Mouse (Mus musculus): ENCODE measurements around the gene Gars.

Gars gene

DNA sequence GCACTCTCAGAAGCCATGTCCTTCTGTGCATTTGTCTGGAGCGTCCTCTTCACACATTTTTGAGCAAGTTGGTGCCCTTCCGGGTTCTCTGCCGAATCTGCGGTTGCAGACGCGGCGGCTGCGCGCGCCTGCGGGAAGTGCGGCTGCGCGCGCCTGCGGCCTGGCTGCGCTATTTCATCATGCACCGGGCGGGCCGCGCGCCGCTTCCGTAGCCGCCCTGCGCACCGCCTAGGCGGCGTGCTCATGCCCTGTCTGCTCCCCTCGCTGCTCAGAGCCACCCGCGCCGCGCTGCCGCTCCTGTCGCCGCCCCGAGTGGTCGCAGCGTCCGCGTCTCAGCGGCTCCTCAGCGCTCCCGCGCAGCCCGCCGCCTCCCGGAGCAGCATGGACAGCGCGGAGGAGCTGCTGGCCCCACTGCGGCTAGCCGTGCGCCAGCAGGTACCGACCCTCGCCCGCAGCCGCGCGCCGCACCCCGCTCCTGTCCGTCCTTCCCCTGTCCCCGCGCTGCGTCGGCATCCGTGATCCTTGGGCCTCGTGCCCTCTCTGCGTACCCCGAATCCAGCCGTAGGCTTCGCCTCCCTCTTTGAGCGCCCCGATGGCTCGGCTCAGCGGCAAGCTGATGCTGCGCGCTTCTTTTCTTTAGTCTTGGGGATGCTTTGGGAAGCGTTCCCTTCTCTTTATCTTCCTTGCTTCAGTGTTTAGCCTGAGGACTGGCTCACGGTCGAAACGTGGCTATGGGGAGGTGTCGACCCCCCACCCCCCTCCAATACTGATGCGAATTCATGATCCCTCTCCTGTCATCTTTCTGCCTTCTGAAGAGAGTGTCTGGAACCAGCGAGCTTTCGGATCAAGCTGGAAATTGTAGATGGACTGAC, at the start of gene Gars:
TSS of gene Gars (plus strand) at position 209 of the 872 bp plus-strand sequence.
- peak; percentile 83 to 85 for DNase-seq (ENCODE audit: low spot score in 2 of 2)

- DNase-seq (ENCODE audit: low spot score in 2 of 2) = no peak
Observed at GRCm38 (mm10) chr6:54988141-54988540, 49.7 kb upstream of the Gars start.

DNA sequence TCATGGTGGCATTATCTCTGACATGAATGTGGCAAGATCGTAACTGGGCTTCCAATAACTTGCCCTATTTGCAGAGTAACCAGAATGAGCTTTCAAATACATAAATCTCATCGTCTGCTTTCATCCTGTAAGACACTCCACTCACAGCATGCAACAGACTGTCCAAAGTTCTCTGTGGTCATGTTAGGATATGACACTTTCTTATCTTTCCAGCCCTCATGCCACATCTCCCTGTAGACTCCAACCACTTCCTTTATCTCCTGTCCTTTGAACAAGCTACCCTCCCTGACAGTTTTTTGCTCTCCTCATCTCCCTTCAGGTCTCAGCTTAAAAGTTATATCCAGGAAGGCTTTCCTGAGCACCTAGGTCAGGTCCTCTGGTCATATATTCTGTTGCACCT, 46.6 kb upstream of the Gars start:
- no peak for DNase-seq (ENCODE audit: low spot score in 2 of 2)

DNA sequence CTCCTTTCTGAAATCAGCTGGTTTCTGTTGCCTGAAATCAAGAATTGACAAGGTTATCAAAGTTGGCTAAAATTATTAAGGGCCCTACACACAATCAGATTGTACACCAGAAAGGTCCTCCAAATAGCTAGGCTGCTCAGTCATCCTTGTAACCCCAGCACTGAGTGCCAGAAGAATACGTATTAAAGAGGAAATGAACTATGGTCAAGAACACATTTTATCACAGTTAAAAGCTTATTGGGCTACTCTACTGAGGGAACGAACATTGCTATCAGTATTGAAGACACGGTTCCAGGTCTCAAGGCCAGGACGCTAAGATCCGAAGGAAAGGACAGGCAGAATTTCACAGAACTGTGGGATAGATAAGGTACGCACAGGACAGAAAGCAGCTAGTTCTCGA, 45.7 kb upstream of the Gars start:
- DNase-seq (ENCODE audit: low spot score in 2 of 2) = no peak

GRCm38 (mm10) chr6:54992734-54993260, 45.0 kb upstream of the Gars start, which contains the start of gene Ggct:
Gene Ggct, minus strand, starts transcription at chr6:54992950.
- peak; percentile 97 to 98 for DNase-seq (ENCODE audit: low spot score in 2 of 2)

DNA sequence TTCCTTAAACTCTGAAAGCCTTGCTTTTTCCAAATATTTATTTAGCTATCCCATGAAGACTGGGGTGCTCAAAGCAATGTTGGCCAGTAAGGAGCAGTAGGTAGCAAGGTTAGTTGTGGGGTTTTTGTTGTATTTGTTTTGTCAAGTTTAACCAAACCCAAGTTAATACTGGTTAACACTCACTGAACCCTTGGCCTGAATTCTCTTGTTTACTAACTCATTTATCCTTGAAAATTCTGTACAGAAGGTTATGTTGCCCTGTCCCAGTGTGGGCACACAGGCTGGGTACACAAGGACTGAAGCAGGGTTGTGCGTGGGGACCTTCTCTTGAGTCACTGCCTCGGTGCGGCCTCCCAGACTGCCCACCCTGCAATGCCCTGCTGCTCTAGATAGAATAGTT, 41.4 kb upstream of the Gars start:
- DNase-seq (ENCODE audit: low spot score in 2 of 2) = no peak

- no peak for DNase-seq (ENCODE audit: low spot score in 2 of 2)
Observed at GRCm38 (mm10) chr6:54997726-54998125, 40.1 kb upstream of the Gars start.

GRCm38 (mm10) chr6:55001320-55001719, 36.5 kb upstream of the Gars start:
- no peak for DNase-seq (ENCODE audit: low spot score in 2 of 2)

DNA sequence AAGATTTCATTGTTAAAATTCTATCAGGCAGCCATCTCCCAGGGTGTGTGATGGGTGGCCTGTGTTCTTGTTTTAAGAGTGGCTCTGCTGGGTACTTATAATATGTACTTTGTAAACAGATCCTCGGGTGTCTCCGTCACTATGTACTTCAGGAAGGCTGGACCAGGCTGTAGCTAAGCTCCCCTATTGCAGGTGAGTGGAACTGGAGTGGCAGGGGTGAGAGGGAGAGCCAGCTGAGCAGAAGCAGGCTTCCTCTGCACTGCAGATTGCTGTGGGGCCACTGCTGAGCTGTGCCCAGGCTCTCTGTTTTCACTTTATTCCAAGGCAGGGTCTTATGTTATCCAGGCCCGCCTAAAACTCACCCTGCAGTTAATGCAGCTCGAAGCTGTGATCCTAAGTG, 35.4 kb upstream of the Gars start:
- DNase-seq (ENCODE audit: low spot score in 2 of 2) = no peak

- DNase-seq (ENCODE audit: low spot score in 2 of 2) = no peak
Observed at GRCm38 (mm10) chr6:55003559-55003958, 34.2 kb upstream of the Gars start.

DNA sequence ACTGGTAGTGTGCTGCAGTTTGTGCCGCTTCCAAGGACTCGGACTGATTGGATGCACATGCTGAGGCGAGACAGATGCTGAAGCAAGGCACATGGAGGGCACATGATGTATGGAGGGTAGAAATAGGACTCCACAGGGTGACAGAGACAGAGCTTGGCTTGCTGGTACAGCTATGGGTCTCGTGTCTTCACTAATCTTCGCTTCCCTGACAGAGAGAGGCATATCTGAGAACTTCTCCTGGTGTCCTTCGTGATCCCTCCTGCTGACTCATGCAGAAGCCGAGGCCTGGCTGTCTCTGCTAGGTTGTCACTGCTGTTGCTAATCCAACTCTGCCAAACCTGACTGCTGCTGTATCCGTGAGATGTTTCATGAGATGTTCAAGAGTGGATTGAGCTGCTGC, 29.4 kb upstream of the Gars start:
- DNase-seq (ENCODE audit: low spot score in 2 of 2) = no peak

DNA sequence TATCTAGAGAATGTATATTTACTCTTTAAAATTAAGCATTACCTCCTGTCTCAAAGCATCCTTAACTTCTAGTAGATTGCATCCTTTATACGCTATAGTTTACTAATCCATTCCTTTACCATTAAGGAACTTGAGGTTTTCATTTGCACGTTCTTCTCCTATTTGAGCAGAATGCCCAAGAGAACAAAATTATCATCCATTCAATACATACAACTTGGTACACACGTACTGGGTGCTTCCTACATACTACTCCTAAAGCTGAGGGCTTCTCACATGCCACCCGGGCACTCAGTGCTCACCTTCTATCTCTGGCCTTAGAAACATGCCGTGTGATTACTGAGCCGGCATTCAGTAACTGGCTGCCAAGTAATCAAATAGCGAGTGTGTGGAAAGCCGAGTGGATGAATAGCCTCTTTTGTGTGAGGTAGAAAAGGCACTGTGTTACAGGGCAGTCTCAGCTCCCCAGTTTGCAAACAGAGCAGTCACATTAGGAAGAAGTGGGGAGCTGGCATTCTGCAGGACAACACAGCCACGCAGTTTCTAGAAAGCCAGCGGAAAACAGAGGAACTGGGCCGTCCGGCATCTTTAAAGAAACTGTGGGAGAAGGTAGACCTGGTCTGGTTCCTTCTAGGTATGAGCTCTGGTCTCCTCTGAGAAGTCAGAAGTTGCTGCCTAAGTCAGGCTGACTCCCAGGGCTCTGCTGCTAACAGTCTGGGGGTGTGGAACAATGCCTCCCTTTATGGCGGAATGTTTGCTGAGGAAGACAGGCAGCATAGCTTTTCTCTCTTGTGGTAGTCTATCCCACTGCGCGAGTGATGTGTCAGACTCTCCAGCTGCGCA, 28.2 kb upstream of the Gars start:
- DNase-seq (ENCODE audit: low spot score in 2 of 2) = peak in 1 of 2 experiments; percentile 12

DNA sequence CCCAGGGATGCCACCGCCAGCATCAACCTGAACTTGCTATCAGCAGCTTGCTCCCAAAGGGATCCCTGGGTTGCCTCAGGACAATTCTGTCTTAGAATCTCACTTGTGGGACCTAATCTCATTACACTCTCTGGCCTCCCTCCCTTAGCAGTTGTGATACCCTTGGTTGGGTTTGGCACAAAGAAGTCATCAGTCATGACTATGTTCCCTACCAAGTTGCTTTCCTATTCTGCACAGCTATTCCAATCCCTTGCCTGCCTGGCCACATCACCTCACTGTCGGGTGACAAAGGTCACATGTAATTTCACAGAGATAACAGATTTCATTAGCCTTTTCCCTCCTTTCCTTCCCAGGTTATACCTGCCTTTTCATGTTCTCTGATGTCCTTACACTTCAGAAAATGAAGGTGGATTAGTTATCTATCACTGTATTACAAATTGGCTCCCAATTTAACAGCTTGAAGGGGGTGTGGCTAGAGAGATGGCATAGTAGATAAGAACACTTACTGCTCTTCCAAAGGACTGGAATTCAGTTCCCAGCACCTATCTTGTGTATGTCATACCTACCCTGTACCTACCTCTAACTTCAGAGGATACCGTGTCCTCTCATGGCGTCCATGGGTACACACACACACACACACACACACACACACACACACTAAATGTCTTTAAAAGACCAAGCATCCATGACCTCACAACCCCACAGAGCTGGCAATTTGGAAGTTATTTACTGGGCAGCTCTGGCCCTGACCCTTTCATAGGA, 27.3 kb upstream of the Gars start:
- DNase-seq (ENCODE audit: low spot score in 2 of 2) = no peak

DNA sequence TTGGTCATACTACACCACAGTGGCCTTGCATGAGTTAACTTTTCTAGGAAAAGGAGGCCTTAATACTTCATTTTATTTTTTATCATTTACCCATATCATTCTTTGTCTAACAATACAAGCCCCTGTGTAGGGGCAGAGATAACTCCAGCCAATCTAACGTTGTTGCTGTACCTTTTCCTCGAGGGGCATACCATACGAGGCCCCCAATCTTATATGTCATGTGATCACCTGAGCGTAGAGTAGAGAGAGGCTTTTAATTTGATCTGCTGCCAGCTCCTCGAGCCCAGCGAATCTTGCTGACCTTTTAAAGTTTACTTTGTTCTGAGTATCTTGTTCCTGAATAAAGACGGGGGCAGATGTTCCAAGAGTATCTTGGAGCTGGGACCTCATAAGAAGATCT, 25.3 kb upstream of the Gars start:
- no peak for DNase-seq (ENCODE audit: low spot score in 2 of 2)

DNA sequence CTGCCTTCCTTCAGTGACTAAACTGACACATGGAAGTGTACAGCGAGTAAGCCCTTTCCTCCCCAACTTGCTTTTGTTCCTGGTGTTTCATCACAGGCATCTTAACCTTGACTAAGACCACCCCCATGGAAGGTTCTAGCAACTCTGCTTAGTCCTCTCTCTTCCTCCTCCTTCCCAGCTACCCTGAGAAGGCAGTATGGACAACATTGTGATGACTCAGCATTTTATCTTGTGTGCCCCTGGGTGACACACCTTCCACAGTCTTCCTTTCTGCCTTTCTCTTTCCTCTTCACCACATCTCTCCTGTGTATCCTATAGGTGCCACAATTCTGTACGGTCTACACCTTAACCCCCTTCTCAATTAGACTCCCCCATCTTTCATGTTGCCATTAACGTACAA, 23.6 kb upstream of the Gars start:
- no peak for DNase-seq (ENCODE audit: low spot score in 2 of 2)

DNA sequence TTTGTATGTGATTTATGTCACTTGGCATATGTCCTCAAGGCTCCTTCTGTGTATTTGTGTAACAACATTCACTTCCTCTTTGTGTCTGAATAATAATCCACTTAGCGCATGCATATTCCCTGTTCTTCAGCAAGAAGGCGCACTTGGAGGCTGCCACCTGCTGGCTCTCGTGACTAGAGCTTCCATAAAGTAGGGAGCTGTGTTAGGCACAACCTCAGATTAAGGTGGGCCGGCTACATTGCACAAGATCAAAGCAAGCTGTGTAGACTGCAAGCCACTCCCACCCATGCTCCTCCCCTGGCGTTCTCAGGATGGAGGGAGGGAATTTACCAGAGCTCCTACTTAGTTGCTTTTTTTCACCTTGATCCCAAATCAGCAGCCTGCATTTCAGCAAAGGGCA, 21.6 kb upstream of the Gars start:
- DNase-seq (ENCODE audit: low spot score in 2 of 2) = peak; percentile 27 to 32

DNA sequence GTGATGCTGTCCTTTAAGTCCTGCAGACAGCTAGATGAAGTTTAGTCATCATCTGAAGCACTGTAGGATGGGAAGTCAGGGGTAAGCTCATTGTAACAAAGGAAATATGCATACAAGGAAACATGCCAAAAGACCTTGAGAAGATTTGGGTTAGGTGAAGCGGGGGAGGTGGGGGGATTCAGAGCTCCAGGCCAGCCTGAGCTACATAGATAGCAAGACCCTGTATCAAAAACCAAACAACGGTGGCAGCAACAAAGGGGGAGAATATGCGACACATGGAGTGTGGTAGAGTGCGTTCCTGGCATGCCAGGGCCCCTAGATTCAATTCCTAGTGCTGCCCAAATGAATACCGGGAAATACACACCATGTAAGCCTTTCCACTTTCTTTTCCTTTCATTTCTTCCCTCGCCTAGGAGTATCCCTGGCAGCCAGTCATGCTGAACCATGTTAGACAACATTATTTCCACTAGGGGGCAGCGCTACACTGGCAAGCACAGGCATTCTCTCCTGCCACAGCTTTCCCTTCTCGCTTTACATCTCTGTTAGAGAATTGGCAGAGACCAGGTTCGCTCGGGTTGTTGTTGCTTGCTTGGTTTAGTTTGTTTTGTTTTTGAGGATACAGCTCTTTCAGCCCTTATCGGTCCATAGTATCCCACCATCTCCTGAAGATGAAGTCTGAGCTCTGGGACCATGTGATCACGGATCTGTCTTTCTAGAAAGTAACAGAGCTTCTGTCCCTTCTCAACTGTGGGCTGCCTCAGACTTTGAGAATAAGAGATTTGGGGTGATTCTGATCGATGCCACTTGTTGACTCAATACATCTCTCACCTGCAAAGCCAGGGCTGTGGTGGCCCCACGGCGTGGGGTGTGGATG, 20.9 kb upstream of the Gars start:
- DNase-seq (ENCODE audit: low spot score in 2 of 2) = peak in 1 of 2 experiments; percentile 28

DNA sequence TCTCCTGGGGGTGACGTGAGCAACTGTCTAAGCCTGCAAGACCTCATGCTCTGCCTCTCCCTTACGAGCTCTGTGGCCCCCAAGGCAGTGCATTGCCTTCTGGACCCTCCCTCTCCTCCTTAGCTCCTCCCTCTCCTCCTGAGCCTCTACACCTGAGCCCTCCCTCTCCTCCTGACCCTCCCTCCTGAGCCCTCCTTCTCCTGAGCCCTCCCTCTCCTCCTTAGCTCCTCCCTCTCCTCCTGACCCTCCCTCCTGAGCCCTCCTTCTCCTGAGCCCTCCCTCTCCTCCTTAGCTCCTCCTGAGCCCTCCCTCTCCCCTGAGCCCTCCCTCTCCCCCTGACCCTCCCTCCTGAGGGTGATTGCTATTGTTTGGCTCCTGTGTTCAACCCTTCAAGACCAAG, 19.4 kb upstream of the Gars start:
- no peak for DNase-seq (ENCODE audit: low spot score in 2 of 2)

DNA sequence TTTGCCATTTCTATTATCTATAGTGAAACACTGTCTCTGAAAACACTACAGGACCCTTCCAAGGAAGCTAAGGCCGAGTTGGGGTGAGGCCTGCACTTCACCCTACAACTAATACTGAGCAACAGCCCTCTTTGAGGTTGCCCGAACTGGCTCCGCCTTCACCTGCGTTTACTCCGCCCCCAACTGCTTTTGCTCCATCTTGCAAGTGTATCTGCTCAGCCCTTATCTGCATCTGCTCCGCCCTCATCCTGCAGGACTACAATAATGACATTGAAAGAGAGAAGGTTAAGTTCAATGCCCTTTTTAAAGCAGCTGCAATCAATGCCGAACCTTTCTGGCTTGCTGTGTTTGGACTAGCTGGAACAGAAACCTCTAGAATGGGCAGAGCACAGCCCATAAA, 16.0 kb upstream of the Gars start:
- no peak for DNase-seq (ENCODE audit: low spot score in 2 of 2)

DNA sequence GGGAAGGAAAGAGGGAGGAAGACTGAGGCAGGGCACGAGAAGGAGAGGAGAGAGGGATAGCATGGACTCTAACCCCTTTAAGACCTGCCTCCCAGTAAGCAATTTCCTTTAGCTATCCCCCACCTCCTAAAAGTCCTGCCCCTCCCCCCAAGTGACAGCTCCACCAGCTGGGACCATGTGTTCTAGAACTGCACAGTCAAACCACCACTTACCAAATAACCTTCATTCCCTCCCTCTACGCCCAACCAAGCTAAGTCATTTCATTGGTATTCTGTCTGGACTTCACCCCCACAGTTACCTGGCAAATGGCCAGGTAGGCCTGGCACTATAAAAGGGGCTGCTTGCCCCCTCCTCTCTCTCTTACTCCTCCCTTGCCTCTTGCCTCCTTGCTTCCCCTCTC, 10.2 kb upstream of the Gars start:
- no peak for DNase-seq (ENCODE audit: low spot score in 2 of 2)

DNA sequence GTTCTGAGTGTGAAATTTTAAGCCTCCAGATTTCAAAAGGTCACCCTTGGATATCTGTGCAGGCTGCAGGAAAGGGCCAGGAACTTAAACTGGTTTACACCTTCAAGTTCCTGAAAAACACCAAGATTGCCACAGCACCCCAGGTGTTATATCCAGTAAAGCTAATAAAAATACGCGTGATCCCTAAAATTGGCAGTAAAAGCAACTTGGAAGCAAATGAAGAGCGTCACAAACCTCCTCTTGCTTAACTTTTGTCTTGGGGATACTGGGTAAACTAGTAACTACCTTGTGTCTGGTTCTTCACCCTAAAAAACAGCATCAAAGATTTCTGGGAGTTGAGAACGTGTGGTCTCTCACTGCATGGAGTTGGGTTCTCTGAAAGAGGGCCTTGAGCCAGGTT, 1.1 kb upstream of the Gars start:
- no peak for DNase-seq (ENCODE audit: low spot score in 2 of 2)

Data from right cerebral cortex, postnatal 36 days (tissue).